Comparison of ENCODE assay signal across 20 mouse cellular contexts in the genomic region with DNA sequence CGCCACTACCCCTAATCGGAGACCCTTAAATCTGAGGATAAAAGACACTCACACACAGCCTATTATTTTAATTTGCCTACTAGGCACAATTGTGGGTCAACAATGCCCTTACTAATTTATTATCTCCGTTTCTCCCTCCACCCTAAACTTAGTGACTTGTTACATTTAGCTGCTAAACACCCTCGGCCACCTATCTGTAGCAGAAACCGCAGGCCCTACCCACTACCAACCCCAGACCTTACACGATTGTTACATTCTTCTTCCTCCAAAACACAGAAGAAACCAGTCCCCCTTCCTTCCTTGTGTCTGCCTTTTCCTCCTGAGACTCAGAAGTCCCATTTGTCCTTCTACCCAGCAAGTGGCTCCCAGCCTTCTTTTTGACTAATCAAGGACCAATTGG. TPM values are rescaled to one million over a fixed set of nuclear protein-coding genes. Genes with fewer than 3 reads are reported as not detected.
DNase-seq lines count a peak whose midpoint lies in the region; ATAC-seq and TF ChIP-seq lines count a peak whose summit lies in the region.
"Had no signal": no experiment of that assay in that cellular context is flagged by ENCODE, and none has a peak within 500 bp of the region (broad histone marks: within the 10 kb centered on the region; RNA-seq: fewer than 3 reads in every experiment).

No protein-coding gene starts in this region.

- no peak for TF ChIP-seq EP300 in liver, postnatal 0 days (IDR thresholded peaks at IDR 0.05; ENCODE audit: low read depth)

- no peak overlapping the region for H3K9ac ChIP-seq in liver, embryonic 13.5 days
- H3K9ac ChIP-seq in liver, postnatal 0 days (replicated peaks), result no peak overlapping the region
- H3K9ac ChIP-seq in midbrain, embryonic 11.5 days (ENCODE audit: low read length), result no peak overlapping the region
- H3K9ac ChIP-seq in midbrain, embryonic 13.5 days (replicated peaks), result no peak overlapping the region
- no peak overlapping the region for H3K9ac ChIP-seq in neural tube, embryonic 15.5 days (replicated peaks)
- H3K9ac ChIP-seq: embryonic facial prominence, embryonic 12.5 days; forebrain, embryonic 13.5 days; forebrain, embryonic 15.5 days had no signal

- H3K4me3 ChIP-seq in liver, embryonic 13.5 days (replicated peaks), result no peak overlapping the region
- H3K4me3 ChIP-seq in liver, postnatal 0 days (ENCODE audit: low read depth, low read length), result no peak overlapping the region
- H3K4me3 ChIP-seq in midbrain, embryonic 11.5 days (ENCODE audit: low read depth, low read length), result no peak overlapping the region
- no peak overlapping the region for H3K4me3 ChIP-seq in midbrain, embryonic 13.5 days (replicated peaks)
- no peak overlapping the region for H3K4me3 ChIP-seq in neural tube, embryonic 15.5 days (replicated peaks)
- H3K4me3 ChIP-seq: embryonic facial prominence, embryonic 10.5 days; embryonic facial prominence, embryonic 12.5 days; forebrain, embryonic 13.5 days; forebrain, embryonic 15.5 days had no signal

- no peaks in the 10 kb centered on the region for H3K9me3 ChIP-seq in liver, embryonic 13.5 days (replicated peaks)
- no peaks in the 10 kb centered on the region for H3K9me3 ChIP-seq in liver, postnatal 0 days (ENCODE audit: low read length)
- no peaks in the 10 kb centered on the region for H3K9me3 ChIP-seq in midbrain, embryonic 11.5 days (ENCODE audit: control insufficient read depth, low read length)
- no peaks in the 10 kb centered on the region for H3K9me3 ChIP-seq in midbrain, embryonic 13.5 days
- H3K9me3 ChIP-seq in neural tube, embryonic 15.5 days (replicated peaks), result no peaks in the 10 kb centered on the region
- H3K9me3 ChIP-seq: embryonic facial prominence, embryonic 10.5 days; embryonic facial prominence, embryonic 12.5 days; forebrain, embryonic 13.5 days; forebrain, embryonic 15.5 days had no signal

- no peak for DNase-seq in liver, embryonic 13.5 days
- DNase-seq in liver, postnatal 0 days, result no peak
- peak; percentile 17 for DNase-seq in midbrain, embryonic 11.5 days (ENCODE audit: low spot score, missing footprints)
- DNase-seq in spleen, postnatal 14 days (ENCODE audit: low spot score in 2 of 2), result no peak
- DNase-seq: adrenal gland, adult 2 months; adrenal gland, postnatal 10 days; adrenal gland, postnatal 25 days; cerebellum, adult 11 months; cerebellum, adult 18-20 months; cerebellum, adult 8-10 months; cerebellum, adult 9-11 months; cerebellum, postnatal 14 days; cerebellum, postnatal 36 days had no signal

- peak; percentile 45; the same call in 1 of the 2 replicates for ATAC-seq in liver, embryonic 13.5 days (ENCODE audit: low read depth)
- no peak for ATAC-seq in liver, postnatal 0 days
- ATAC-seq in midbrain, embryonic 11.5 days (ENCODE audit: low FRiP score), result no peak
- ATAC-seq in midbrain, embryonic 13.5 days, result no peak
- ATAC-seq in megakaryocyte progenitor cell, adult 5-6 weeks (replicated peaks; ENCODE audit: poor library complexity), result peak; percentile 27; the same call in 1 of the 2 replicates
- ATAC-seq in neural tube, embryonic 15.5 days (ENCODE audit: low FRiP score), result no peak
- ATAC-seq: forebrain, embryonic 13.5 days; forebrain, embryonic 15.5 days had no signal

- H3K27me3 ChIP-seq in liver, embryonic 13.5 days, result no peaks in the 10 kb centered on the region
- H3K27me3 ChIP-seq in liver, postnatal 0 days (ENCODE audit: insufficient read depth, low read length), result no peaks in the 10 kb centered on the region
- no peaks in the 10 kb centered on the region for H3K27me3 ChIP-seq in midbrain, embryonic 11.5 days (ENCODE audit: control insufficient read depth, insufficient read depth, low read length)
- H3K27me3 ChIP-seq in midbrain, embryonic 13.5 days, result no peaks in the 10 kb centered on the region
- no peaks in the 10 kb centered on the region for H3K27me3 ChIP-seq in neural tube, embryonic 15.5 days (replicated peaks)
- H3K27me3 ChIP-seq: embryonic facial prominence, embryonic 12.5 days; forebrain, embryonic 13.5 days; forebrain, embryonic 15.5 days had no signal

- no peak for TF ChIP-seq CTCF in liver, postnatal 0 days (IDR thresholded peaks at IDR 0.05; ENCODE audit: low read depth)

- peaks cover 53% of the 10 kb centered on the region for H3K4me1 ChIP-seq in liver, embryonic 13.5 days (replicated peaks)
- peaks cover 9% of the 10 kb centered on the region; the same call in 1 of the 2 replicates for H3K4me1 ChIP-seq in liver, postnatal 0 days (ENCODE audit: insufficient read depth)
- no peaks in the 10 kb centered on the region for H3K4me1 ChIP-seq in midbrain, embryonic 11.5 days (ENCODE audit: control insufficient read depth, insufficient read depth, low read length)
- peaks cover 23% of the 10 kb centered on the region for H3K4me1 ChIP-seq in midbrain, embryonic 13.5 days (replicated peaks)
- H3K4me1 ChIP-seq in neural tube, embryonic 15.5 days, result 0 out of 2 replicates have a peak, but pooled peaks cover 7% of the 10 kb centered on the region
- H3K4me1 ChIP-seq: embryonic facial prominence, embryonic 10.5 days had no signal

- WGBS in liver, embryonic 13.5 days (ENCODE audit: insufficient replicate concordance), result 45% methylated on average over 6 of the region's 6 CpGs
- 51% methylated on average over 6 of the region's 6 CpGs for WGBS in liver, postnatal 0 days (ENCODE audit: insufficient replicate concordance)
- 87% methylated on average over 6 of the region's 6 CpGs for WGBS in midbrain, embryonic 11.5 days
- 86% methylated on average over 6 of the region's 6 CpGs for WGBS in midbrain, embryonic 13.5 days
- WGBS in neural tube, embryonic 15.5 days, result 77% methylated on average over 6 of the region's 6 CpGs

- H3K36me3 ChIP-seq in liver, embryonic 13.5 days, result no peaks in the 10 kb centered on the region
- H3K36me3 ChIP-seq in liver, postnatal 0 days (replicated peaks; ENCODE audit: insufficient read depth, low read length), result no peaks in the 10 kb centered on the region
- no peaks in the 10 kb centered on the region for H3K36me3 ChIP-seq in midbrain, embryonic 11.5 days (ENCODE audit: control insufficient read depth, insufficient read depth, low read length)
- no peaks in the 10 kb centered on the region for H3K36me3 ChIP-seq in midbrain, embryonic 13.5 days
- no peaks in the 10 kb centered on the region for H3K36me3 ChIP-seq in neural tube, embryonic 15.5 days
- H3K36me3 ChIP-seq: embryonic facial prominence, embryonic 10.5 days; embryonic facial prominence, embryonic 12.5 days; forebrain, embryonic 15.5 days had no signal

- no peak overlapping the region for H3K27ac ChIP-seq in liver, embryonic 13.5 days
- no peak overlapping the region for H3K27ac ChIP-seq in liver, postnatal 0 days (ENCODE audit: low read depth)
- H3K27ac ChIP-seq in midbrain, embryonic 11.5 days (ENCODE audit: low read depth, low read length), result no peak overlapping the region
- no peak overlapping the region for H3K27ac ChIP-seq in midbrain, embryonic 13.5 days
- H3K27ac ChIP-seq in neural tube, embryonic 15.5 days (replicated peaks), result no peak overlapping the region
- H3K27ac ChIP-seq: embryonic facial prominence, embryonic 10.5 days; embryonic facial prominence, embryonic 12.5 days; forebrain, embryonic 13.5 days; forebrain, embryonic 15.5 days had no signal

- H3K4me2 ChIP-seq in liver, embryonic 13.5 days, result peak overlapping the region; percentile 14; the same call in 1 of the 2 replicates
- H3K4me2 ChIP-seq in liver, postnatal 0 days (ENCODE audit: low read depth, low read length), result no peak overlapping the region
- no peak overlapping the region for H3K4me2 ChIP-seq in midbrain, embryonic 11.5 days
- no peak overlapping the region for H3K4me2 ChIP-seq in midbrain, embryonic 13.5 days (replicated peaks)
- H3K4me2 ChIP-seq in neural tube, embryonic 15.5 days, result no peak overlapping the region
- H3K4me2 ChIP-seq: embryonic facial prominence, embryonic 12.5 days; forebrain, embryonic 13.5 days; forebrain, embryonic 15.5 days had no signal

RNA-seq across cellular contexts. Expression of a gene that starts 9.3 kb away (rescaled TPM):
- 3.0 and 3.8 TPM in 2 replicates for polyA plus RNA-seq in liver, embryonic 13.5 days (2015; fragmentation: Nextera tagmentation; extraction: Ambion mirVana)
- 3.4 and 3.9 TPM in 2 replicates for polyA plus RNA-seq in liver, postnatal 0 days (2015; fragmentation: Nextera tagmentation; extraction: Ambion mirVana)
- polyA plus RNA-seq in midbrain, embryonic 11.5 days (2014; fragmentation: Nextera tagmentation; extraction: Ambion mirVana), result 12.7 and 14.0 TPM in 2 replicates
- 14.6 TPM in 2 replicates for polyA plus RNA-seq in midbrain, embryonic 13.5 days (2015; fragmentation: Nextera tagmentation; extraction: Ambion mirVana)
- 19.1 and 19.9 TPM in 2 replicates for total RNA-seq in megakaryocyte progenitor cell, adult 5-6 weeks (2015)
- total RNA-seq in megakaryocyte progenitor cell, adult 5-6 weeks (2017), result 21.1 and 23.2 TPM in 2 replicates
- 11.4 and 12.3 TPM in 2 replicates for polyA plus RNA-seq in neural tube, embryonic 15.5 days (2015; fragmentation: Nextera tagmentation; extraction: Ambion mirVana)

RNA-seq across cellular contexts. Expression of a gene that starts 41.0 kb away (rescaled TPM):
- polyA plus RNA-seq in liver, embryonic 13.5 days (2015; fragmentation: Nextera tagmentation; extraction: Ambion mirVana), result 0.45 and 0.51 TPM in 2 replicates
- 0.62 and 0.73 TPM in 2 replicates for polyA plus RNA-seq in liver, postnatal 0 days (2015; fragmentation: Nextera tagmentation; extraction: Ambion mirVana)
- polyA plus RNA-seq in midbrain, embryonic 11.5 days (2014; fragmentation: Nextera tagmentation; extraction: Ambion mirVana), result 10.7 and 12.1 TPM in 2 replicates
- polyA plus RNA-seq in midbrain, embryonic 13.5 days (2015; fragmentation: Nextera tagmentation; extraction: Ambion mirVana), result 7.8 and 9.4 TPM in 2 replicates
- total RNA-seq in megakaryocyte progenitor cell, adult 5-6 weeks (2015), result 1.9 TPM in 2 replicates
- total RNA-seq in megakaryocyte progenitor cell, adult 5-6 weeks (2017), result 0.12 and 0.64 TPM in 2 replicates
- polyA plus RNA-seq in neural tube, embryonic 15.5 days (2015; fragmentation: Nextera tagmentation; extraction: Ambion mirVana), result 7.5 and 7.6 TPM in 2 replicates

Comparison
In these comparisons a context has a peak if more than half of its experiments do, and no peak if none do; other contexts are left out.
1. ATAC-seq: peak in liver, embryonic 13.5 days (single experiment) and megakaryocyte progenitor cell, adult 5-6 weeks (single experiment); none in liver, postnatal 0 days (single experiment), midbrain, embryonic 11.5 days (single experiment), midbrain, embryonic 13.5 days (single experiment) and neural tube, embryonic 15.5 days (single experiment).